Mouse (Mus musculus) midbrain, embryonic 11.5 days (tissue): ENCODE results near the gene Hhat. TPM values are rescaled to one million over a fixed set of nuclear protein-coding genes. Genes with fewer than 3 reads are reported as not detected.

Experiments used
- ATAC-seq: fragments of 200-750 bp; cut with Nextera tagmentation; 2 replicates; pipeline ENCODE4 v1.8.0; 2017; ENCODE audit warnings: moderate TSS enrichment, moderate library complexity; ENCODE audit not compliant: low FRiP score
- DNase-seq: peaks from one replicate; pipeline ENCODE4 v3.0.0; 2015; ENCODE audit warnings: low spot score; ENCODE audit errors: missing footprints
- H3K27ac ChIP-seq: fragments of 300-500 bp; sonication (generic); 2 replicates; pipeline ENCODE4 v1.5.1; 2014; ENCODE audit warnings: low read depth, low read length
- H3K27me3 ChIP-seq: fragments of 300-500 bp; sonication (generic); 2 replicates; pipeline ENCODE4 v1.6.1; 2014; ENCODE audit warnings: mild to moderate bottlenecking, low read length, moderate library complexity, mixed read lengths; ENCODE audit not compliant: control insufficient read depth, insufficient read depth
- H3K36me3 ChIP-seq: fragments of 300-500 bp; sonication (generic); 2 replicates; pipeline ENCODE4 v1.6.1; 2014; ENCODE audit warnings: mild to moderate bottlenecking, low read length, moderate library complexity, mixed read lengths; ENCODE audit not compliant: control insufficient read depth, insufficient read depth
- H3K4me1 ChIP-seq: fragments of 300-500 bp; sonication (generic); 2 replicates; pipeline ENCODE4 v1.6.1; 2014; ENCODE audit warnings: low read length; ENCODE audit not compliant: control insufficient read depth, insufficient read depth
- H3K4me2 ChIP-seq: fragments of 300-500 bp; sonication (generic); 2 replicates; pipeline ENCODE4 v1.6.1; 2014; ENCODE audit warnings: mild to moderate bottlenecking, moderate library complexity
- H3K4me3 ChIP-seq: fragments of 300-500 bp; sonication (generic); 2 replicates; pipeline ENCODE4 v1.5.1; 2014; ENCODE audit warnings: low read depth, low read length
- H3K9ac ChIP-seq: fragments of 300-500 bp; sonication (generic); 2 replicates; pipeline ENCODE4 v1.6.1; 2014; ENCODE audit warnings: low read length
- H3K9me3 ChIP-seq: fragments of 300-500 bp; sonication (generic); 2 replicates; pipeline ENCODE4 v1.6.1; 2016; ENCODE audit warnings: low read length; ENCODE audit not compliant: control insufficient read depth
- WGBS: fragments of 180-500 bp; shearing (Covaris S2); extraction: QIAGEN DNeasy Blood & Tissue Kit; methylation state at CpG from one replicate; pipeline ENCODE4 v1.1.7; 2014; 5-methylcytosine and 5-hydroxymethylcytosine counted together
- polyA plus RNA-seq: library from polyadenylated mRNA; unstranded; fragments of >200 nt; fragmentation: Nextera tagmentation; extraction: Ambion mirVana; gene quantifications from 2 replicates; pipeline ENCODE4 v1.2.1, GENCODE M21; 2014

The Hhat gene
- polyA plus RNA-seq, 1 experiment from 2014 or later: 11.0 TPM

GRCm38 (mm10) chr1:192692982-192693381 is 78.0 kb downstream of the Hhat start:
- no peaks in the 10 kb centered on the region for H3K9me3 ChIP-seq
- no peaks in the 10 kb centered on the region for H3K27me3 ChIP-seq
- H3K36me3 ChIP-seq: no peaks in the 10 kb centered on the region
- ATAC-seq: no peak
- no peak overlapping the region for H3K4me3 ChIP-seq
- H3K27ac ChIP-seq: no peak overlapping the region
- H3K4me2 ChIP-seq: no peak overlapping the region
- no peaks in the 10 kb centered on the region for H3K4me1 ChIP-seq
- no peak overlapping the region for H3K9ac ChIP-seq
- no peak for DNase-seq
- WGBS: 88% methylated on average over 7 of the region's 7 CpGs

- no peaks in the 10 kb centered on the region for H3K4me1 ChIP-seq
- no peaks in the 10 kb centered on the region for H3K36me3 ChIP-seq
- H3K9me3 ChIP-seq: no peaks in the 10 kb centered on the region
- no peak overlapping the region for H3K4me2 ChIP-seq
- H3K27me3 ChIP-seq: no peaks in the 10 kb centered on the region
- DNase-seq (no peak), ATAC-seq (no peak)
- 77% methylated on average over 4 of the region's 4 CpGs for WGBS
- H3K9ac ChIP-seq: no peak overlapping the region
- no peak overlapping the region for H3K27ac ChIP-seq
- H3K4me3 ChIP-seq: no peak overlapping the region
Measured at GRCm38 (mm10) chr1:192682219-192682951, 88.6 kb downstream of the Hhat start.

GRCm38 (mm10) chr1:192677236-192677635 is 93.8 kb downstream of the Hhat start:
- ATAC-seq (no peak), DNase-seq (no peak)
- H3K36me3 ChIP-seq: no peaks in the 10 kb centered on the region
- H3K4me1 ChIP-seq: no peaks in the 10 kb centered on the region
- 90% methylated on average over 5 of the region's 5 CpGs for WGBS
- no peak overlapping the region for H3K4me2 ChIP-seq
- no peak overlapping the region for H3K27ac ChIP-seq
- H3K4me3 ChIP-seq: no peak overlapping the region
- no peaks in the 10 kb centered on the region for H3K9me3 ChIP-seq
- no peak overlapping the region for H3K9ac ChIP-seq
- no peaks in the 10 kb centered on the region for H3K27me3 ChIP-seq

- Histone ChIP-seq H3K4me3 (no peak overlapping the region), H3K9me3 (no peaks in the 10 kb centered on the region), H3K9ac (no peak overlapping the region), H3K27ac (no peak overlapping the region), H3K4me2 (no peak overlapping the region), H3K27me3 (no peaks in the 10 kb centered on the region), H3K4me1 (no peaks in the 10 kb centered on the region), H3K36me3 (no peaks in the 10 kb centered on the region)
- no peak for ATAC-seq
- DNase-seq: no peak
- 60% methylated on average over 4 of the region's 4 CpGs for WGBS
Measured at GRCm38 (mm10) chr1:192663608-192664007, 107.4 kb downstream of the Hhat start.

- no peaks in the 10 kb centered on the region for H3K4me1 ChIP-seq
- H3K4me3 ChIP-seq: no peak overlapping the region
- H3K9ac ChIP-seq: no peak overlapping the region
- no peaks in the 10 kb centered on the region for H3K36me3 ChIP-seq
- ATAC-seq: no peak
- H3K9me3 ChIP-seq: no peaks in the 10 kb centered on the region
- 77% methylated on average over 5 of the region's 5 CpGs for WGBS
- H3K4me2 ChIP-seq: no peak overlapping the region
- no peak for DNase-seq
- no peak overlapping the region for H3K27ac ChIP-seq
- no peaks in the 10 kb centered on the region for H3K27me3 ChIP-seq
Measured at GRCm38 (mm10) chr1:192663092-192663491, 107.9 kb downstream of the Hhat start.

GRCm38 (mm10) chr1:192661612-192662011 is 109.4 kb downstream of the Hhat start:
- H3K27ac ChIP-seq: no peak overlapping the region
- H3K9me3 ChIP-seq: no peaks in the 10 kb centered on the region
- ATAC-seq (no peak), DNase-seq (no peak)
- H3K4me3 ChIP-seq: no peak overlapping the region
- no peak overlapping the region for H3K9ac ChIP-seq
- H3K27me3 ChIP-seq: no peaks in the 10 kb centered on the region
- H3K4me2 ChIP-seq: no peak overlapping the region
- no peaks in the 10 kb centered on the region for H3K36me3 ChIP-seq
- no peaks in the 10 kb centered on the region for H3K4me1 ChIP-seq

GRCm38 (mm10) chr1:192657417-192657816 is 113.6 kb downstream of the Hhat start:
- no peak overlapping the region for H3K4me2 ChIP-seq
- no peak overlapping the region for H3K4me3 ChIP-seq
- H3K9me3 ChIP-seq: no peaks in the 10 kb centered on the region
- H3K4me1 ChIP-seq: no peaks in the 10 kb centered on the region
- WGBS: 81% methylated on average over 6 of the region's 6 CpGs
- no peak overlapping the region for H3K27ac ChIP-seq
- no peaks in the 10 kb centered on the region for H3K27me3 ChIP-seq
- DNase-seq: no peak
- no peaks in the 10 kb centered on the region for H3K36me3 ChIP-seq
- ATAC-seq: no peak
- no peak overlapping the region for H3K9ac ChIP-seq

GRCm38 (mm10) chr1:192651981-192652605 is 118.9 kb downstream of the Hhat start:
- DNase-seq (no peak), ATAC-seq (no peak)
- Histone ChIP-seq H3K4me2 (no peak overlapping the region), H3K9me3 (no peaks in the 10 kb centered on the region), H3K36me3 (no peaks in the 10 kb centered on the region), H3K9ac (no peak overlapping the region), H3K4me3 (no peak overlapping the region), H3K4me1 (0 out of 2 replicates have a peak, but pooled peaks cover 3% of the 10 kb centered on the region), H3K27ac (no peak overlapping the region), H3K27me3 (no peaks in the 10 kb centered on the region)
- 78% methylated on average over 8 of the region's 8 CpGs for WGBS

- H3K4me2 ChIP-seq: no peak overlapping the region
- H3K9ac ChIP-seq: no peak overlapping the region
- WGBS: 85% methylated on average over 7 of the region's 7 CpGs
- DNase-seq (no peak), ATAC-seq (no peak)
- H3K27me3 ChIP-seq: no peaks in the 10 kb centered on the region
- H3K9me3 ChIP-seq: no peaks in the 10 kb centered on the region
- no peak overlapping the region for H3K27ac ChIP-seq
- H3K36me3 ChIP-seq: no peaks in the 10 kb centered on the region
- H3K4me3 ChIP-seq: no peak overlapping the region
- 0 out of 2 replicates have a peak, but pooled peaks cover 3% of the 10 kb centered on the region for H3K4me1 ChIP-seq
Measured at GRCm38 (mm10) chr1:192650586-192650985, 120.4 kb downstream of the Hhat start.
